Mouse (Mus musculus) olfactory bulb, adult 2 months (tissue): ENCODE data around the gene Dynlrb1.

ENCODE experiments used
- CTCF ChIP-seq: fragments of 200-500 bp; IDR thresholded peaks from 2 replicates; pipeline ENCODE4 v1.5.1; 2012; ENCODE audit warnings: low read depth, mild to moderate bottlenecking, low read length, moderate library complexity; ENCODE audit not compliant: insufficient read depth
- POLR2A ChIP-seq: fragments of 200-500 bp; IDR thresholded peaks from 2 replicates; pipeline ENCODE4 v1.6.1; 2012; ENCODE audit warnings: mild to moderate bottlenecking, low read depth, low read length, moderate library complexity; ENCODE audit not compliant: insufficient read depth

- TF ChIP-seq POLR2A = no peak
- no peak for TF ChIP-seq CTCF
These were observed 6.0 kb downstream of the Dynlrb1 start for GRCm38 (mm10) chr2:155242296-155242855.
